Mouse (Mus musculus) thymus, postnatal 4 days (tissue): Measurements from ENCODE around the gene Armh2.
"Not testable (repeated sequence)": the region's sequence is repeated elsewhere in the genome, so short reads cannot be mapped to it uniquely, and the experiment has no call there.

ENCODE experiments used
- DNase-seq: peaks from one replicate; pipeline ENCODE4 v3.0.0; 2021

Armh2 gene

GRCm38 (mm10) chr13:24757820-24758564, 17.0 kb downstream of the Armh2 start:
- no peak for DNase-seq

- DNase-seq: no peak
These were observed 18.4 kb downstream of the Armh2 start for GRCm38 (mm10) chr13:24759451-24759850.

GRCm38 (mm10) chr13:24760351-24760870, 19.4 kb downstream of the Armh2 start:
- no peak for DNase-seq

GRCm38 (mm10) chr13:24761083-24761402, 20.0 kb downstream of the Armh2 start:
- DNase-seq: no peak

- peak; percentile 96 for DNase-seq
These were observed 20.6 kb downstream of the Armh2 start, which contains the start of gene Gmnn for GRCm38 (mm10) chr13:24761403-24762227. Gene Gmnn, minus strand, starts transcription at chr13:24761923.

- DNase-seq: peak; percentile 13
These were observed 21.2 kb downstream of the Armh2 start for GRCm38 (mm10) chr13:24762254-24762653.

- not testable (repeated sequence) for DNase-seq
These were observed 26.8 kb downstream of the Armh2 start for GRCm38 (mm10) chr13:24767809-24768208.

GRCm38 (mm10) chr13:24771482-24771881, 30.4 kb downstream of the Armh2 start:
- not testable (repeated sequence) for DNase-seq

- DNase-seq: peak; percentile 66
These were observed 35.3 kb downstream of the Armh2 start for GRCm38 (mm10) chr13:24776146-24776844.

GRCm38 (mm10) chr13:24778026-24778425, 37.0 kb downstream of the Armh2 start:
- DNase-seq: no peak

GRCm38 (mm10) chr13:24778706-24779380, 37.8 kb downstream of the Armh2 start:
- DNase-seq: peak; percentile 18

- DNase-seq: no peak
These were observed 40.9 kb downstream of the Armh2 start for GRCm38 (mm10) chr13:24781916-24782315.

- peak; percentile 62 for DNase-seq
These were observed 45.0 kb downstream of the Armh2 start for GRCm38 (mm10) chr13:24786014-24786490.

GRCm38 (mm10) chr13:24787477-24787876, 46.4 kb downstream of the Armh2 start:
- no peak for DNase-seq

- no peak for DNase-seq
These were observed 50.3 kb downstream of the Armh2 start for GRCm38 (mm10) chr13:24791349-24791748.

GRCm38 (mm10) chr13:24792411-24793045, 51.5 kb downstream of the Armh2 start:
- no peak for DNase-seq
